Mouse (Mus musculus): ENCODE measurements around the gene Tcf19. TPM values are rescaled to one million over a fixed set of nuclear protein-coding genes. Genes with fewer than 3 reads are reported as not detected.
"Not testable (repeated sequence)": the region's sequence is repeated elsewhere in the genome, so short reads cannot be mapped to it uniquely, and the experiment has no call there.

The Tcf19 gene
- total and polyA plus RNA-seq, 2 experiments from 2014 or later: 16.6 to 30.9 TPM

DNA sequence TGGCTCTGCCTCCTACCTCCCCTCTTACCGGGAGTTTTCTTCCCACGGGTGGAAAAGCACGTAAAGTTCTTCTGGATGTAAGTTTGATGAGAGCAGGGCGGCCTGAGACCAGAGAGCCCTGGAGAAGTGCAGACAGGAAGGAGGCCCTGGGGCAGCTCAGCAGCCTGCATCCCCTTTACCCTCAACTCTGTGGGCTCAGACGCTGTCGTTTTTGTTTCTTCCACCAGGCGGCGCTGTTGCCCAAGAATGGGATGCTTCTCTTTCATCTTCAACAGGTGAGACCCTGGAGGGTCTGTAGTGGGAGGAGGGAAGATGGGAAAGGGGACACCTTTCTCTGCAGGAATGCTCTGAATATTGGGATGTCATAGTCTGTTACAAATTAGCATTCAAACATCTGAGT is 51.0 kb downstream of the Tcf19 start:
- TF ChIP-seq CTCF (IDR thresholded peaks at IDR 0.05; ENCODE audit: low read depth): peak; percentile 82
- H3K9me3 ChIP-seq (ENCODE audit: low read length); H3K4me3 ChIP-seq (ENCODE audit: low read length); ATAC-seq; H3K27ac ChIP-seq; H3K9ac ChIP-seq (replicated peaks; ENCODE audit: low read length); H3K4me1 ChIP-seq (ENCODE audit: insufficient read depth, low read length); H3K36me3 ChIP-seq (ENCODE audit: insufficient read depth, low read length); H3K4me2 ChIP-seq (ENCODE audit: low read depth, low read length): not testable (repeated sequence)
- H3K27me3 ChIP-seq (ENCODE audit: insufficient read depth, low read length): peaks cover 16% of the 10 kb centered on the region
- DNase-seq (ENCODE audit: low spot score): peak; percentile 57
- WGBS: 10% methylated on average over 8 of the region's 8 CpGs

Other genes starting within 250 kb of the Tcf19 start
- gene H2-Q1, start 196.4 kb downstream of the Tcf19 start, total RNA-seq (2014; rRNA removed): 0.42 and 0.68 TPM in 2 replicates
- gene H2-Q1, start 196.4 kb downstream of the Tcf19 start, polyA plus RNA-seq (2015; fragmentation: Nextera tagmentation; extraction: Ambion mirVana): 1.4 and 1.5 TPM in 2 replicates
- gene H2-Q2, start 174.6 kb downstream of the Tcf19 start, total RNA-seq (2014; rRNA removed): 9.7 and 17.7 TPM in 2 replicates
- 7.8 and 12.7 TPM in 2 replicates for gene H2-Q2, start 174.6 kb downstream of the Tcf19 start, polyA plus RNA-seq (2015; fragmentation: Nextera tagmentation; extraction: Ambion mirVana)
- gene H2-Q4, start 137.2 kb downstream of the Tcf19 start, total RNA-seq (2014; rRNA removed): 3.6 and 5.3 TPM in 2 replicates
- gene H2-Q4, start 137.2 kb downstream of the Tcf19 start, polyA plus RNA-seq (2015; fragmentation: Nextera tagmentation; extraction: Ambion mirVana): 1.2 and 1.9 TPM in 2 replicates
- 1.2 TPM in 1 of 2 replicates, not detected in the other for gene H2-Q6, start 92.0 kb downstream of the Tcf19 start, total RNA-seq (2014; rRNA removed)
- 0.49 and 0.85 TPM in 2 replicates for gene H2-Q6, start 92.0 kb downstream of the Tcf19 start, polyA plus RNA-seq (2015; fragmentation: Nextera tagmentation; extraction: Ambion mirVana)
- gene H2-Q7, start 77.7 kb downstream of the Tcf19 start, total RNA-seq (2014; rRNA removed): 1.5 and 2.4 TPM in 2 replicates
- 3.7 and 3.9 TPM in 2 replicates for gene H2-Q7, start 77.7 kb downstream of the Tcf19 start, polyA plus RNA-seq (2015; fragmentation: Nextera tagmentation; extraction: Ambion mirVana)
- gene H2-Q10, start 46.7 kb downstream of the Tcf19 start, total RNA-seq (2014; rRNA removed): 0.07 TPM in 1 of 2 replicates, not detected in the other
- 0.21 and 0.30 TPM in 2 replicates for gene H2-Q10, start 46.7 kb downstream of the Tcf19 start, polyA plus RNA-seq (2015; fragmentation: Nextera tagmentation; extraction: Ambion mirVana)
- gene Pou5f1, start 10.8 kb downstream of the Tcf19 start, total RNA-seq (2014; rRNA removed): not detected in 2 replicates
- gene Pou5f1, start 10.8 kb downstream of the Tcf19 start, polyA plus RNA-seq (2015; fragmentation: Nextera tagmentation; extraction: Ambion mirVana): not detected in 2 replicates
- 4.9 and 5.5 TPM in 2 replicates for gene Cchcr1, start 276 bp upstream of the Tcf19 start, total RNA-seq (2014; rRNA removed)
- gene Cchcr1, start 276 bp upstream of the Tcf19 start, polyA plus RNA-seq (2015; fragmentation: Nextera tagmentation; extraction: Ambion mirVana): 4.5 and 4.8 TPM in 2 replicates
- gene Psors1c2, start 16.4 kb upstream of the Tcf19 start, total RNA-seq (2014; rRNA removed): 0.58 TPM in 1 of 2 replicates, not detected in the other
- 0.50 and 0.59 TPM in 2 replicates for gene Psors1c2, start 16.4 kb upstream of the Tcf19 start, polyA plus RNA-seq (2015; fragmentation: Nextera tagmentation; extraction: Ambion mirVana)
- 0.36 TPM in 1 of 2 replicates, not detected in the other for gene Cdsn, start 35.3 kb upstream of the Tcf19 start, total RNA-seq (2014; rRNA removed)
- 0.25 and 0.29 TPM in 2 replicates for gene Cdsn, start 35.3 kb upstream of the Tcf19 start, polyA plus RNA-seq (2015; fragmentation: Nextera tagmentation; extraction: Ambion mirVana)
- gene 2300002M23Rik, start 50.6 kb upstream of the Tcf19 start, total RNA-seq (2014; rRNA removed): not detected in 2 replicates
- gene 2300002M23Rik, start 50.6 kb upstream of the Tcf19 start, polyA plus RNA-seq (2015; fragmentation: Nextera tagmentation; extraction: Ambion mirVana): 0.11 and 0.28 TPM in 2 replicates
- gene Sfta2, start 84.7 kb upstream of the Tcf19 start, total RNA-seq (2014; rRNA removed): not detected in 2 replicates
- not detected in 2 replicates for gene Sfta2, start 84.7 kb upstream of the Tcf19 start, polyA plus RNA-seq (2015; fragmentation: Nextera tagmentation; extraction: Ambion mirVana)
- gene Gm9573, start 109.8 kb upstream of the Tcf19 start, total RNA-seq (2014; rRNA removed): not detected in 2 replicates
- gene Gm9573, start 109.8 kb upstream of the Tcf19 start, polyA plus RNA-seq (2015; fragmentation: Nextera tagmentation; extraction: Ambion mirVana): not detected in 2 replicates
- 0.61 TPM in 1 of 2 replicates, not detected in the other for gene Mucl3, start 126.9 kb upstream of the Tcf19 start, total RNA-seq (2014; rRNA removed)
- gene Mucl3, start 126.9 kb upstream of the Tcf19 start, polyA plus RNA-seq (2015; fragmentation: Nextera tagmentation; extraction: Ambion mirVana): 0.10 TPM in 1 of 2 replicates, not detected in the other
- 37.3 and 46.8 TPM in 2 replicates for gene Vars2, start 150.8 kb upstream of the Tcf19 start, total RNA-seq (2014; rRNA removed)
- 12.6 and 14.8 TPM in 2 replicates for gene Vars2, start 150.8 kb upstream of the Tcf19 start, polyA plus RNA-seq (2015; fragmentation: Nextera tagmentation; extraction: Ambion mirVana)
- 26.1 and 27.2 TPM in 2 replicates for gene Gtf2h4, start 156.9 kb upstream of the Tcf19 start, total RNA-seq (2014; rRNA removed)
- gene Gtf2h4, start 156.9 kb upstream of the Tcf19 start, polyA plus RNA-seq (2015; fragmentation: Nextera tagmentation; extraction: Ambion mirVana): 18.6 and 21.3 TPM in 2 replicates
- 108 and 139 TPM in 2 replicates for gene Ddr1, start 187.8 kb upstream of the Tcf19 start, total RNA-seq (2014; rRNA removed)
- gene Ddr1, start 187.8 kb upstream of the Tcf19 start, polyA plus RNA-seq (2015; fragmentation: Nextera tagmentation; extraction: Ambion mirVana): 63.3 and 66.3 TPM in 2 replicates

Data from hindbrain, postnatal 0 days (tissue).